Mouse (Mus musculus) left cerebral cortex, postnatal 14 days (tissue): ENCODE data around the gene Smim1. TPM values are rescaled to one million over a fixed set of nuclear protein-coding genes. Genes with fewer than 3 reads are reported as not detected.

Experiments used
- DNase-seq, 2 experiments: peaks; one replicate each; pipeline ENCODE4 v3.0.0; 2021 to 2022; ENCODE audit warnings: low spot score in 2 of 2, mixed read lengths in 1 of 2
- intact Hi-C: fragments of 180-260 bp; cut with DNase I; formaldehyde crosslinking; loops from one replicate; pipeline ENCODE4 v1.15.1; 2025
- long read RNA-seq, 2 experiments: library from polyadenylated mRNA; stranded (forward); transcript quantifications; one replicate each; pipeline ENCODE4 v2.0.0; 2021
- total RNA-seq, 2 experiments: library from RNA; stranded (reverse); gene quantifications; 2 replicates each; pipeline ENCODE4 v1.2.3; 2021

The Smim1 gene
- total RNA-seq: 1 to 10 TPM; 4.5 to 4.9 TPM
- long read RNA-seq, experiment 1, partial matches to known transcripts: 2 of 3 reads
- long read RNA-seq, experiment 1, other reads (novel, unspliced or antisense): 0 of 3 reads
- long read RNA-seq, experiment 2, partial matches to known transcripts: 3 of 3 reads
- long read RNA-seq, experiment 2, other reads (novel, unspliced or antisense): 0 of 3 reads

DNA sequence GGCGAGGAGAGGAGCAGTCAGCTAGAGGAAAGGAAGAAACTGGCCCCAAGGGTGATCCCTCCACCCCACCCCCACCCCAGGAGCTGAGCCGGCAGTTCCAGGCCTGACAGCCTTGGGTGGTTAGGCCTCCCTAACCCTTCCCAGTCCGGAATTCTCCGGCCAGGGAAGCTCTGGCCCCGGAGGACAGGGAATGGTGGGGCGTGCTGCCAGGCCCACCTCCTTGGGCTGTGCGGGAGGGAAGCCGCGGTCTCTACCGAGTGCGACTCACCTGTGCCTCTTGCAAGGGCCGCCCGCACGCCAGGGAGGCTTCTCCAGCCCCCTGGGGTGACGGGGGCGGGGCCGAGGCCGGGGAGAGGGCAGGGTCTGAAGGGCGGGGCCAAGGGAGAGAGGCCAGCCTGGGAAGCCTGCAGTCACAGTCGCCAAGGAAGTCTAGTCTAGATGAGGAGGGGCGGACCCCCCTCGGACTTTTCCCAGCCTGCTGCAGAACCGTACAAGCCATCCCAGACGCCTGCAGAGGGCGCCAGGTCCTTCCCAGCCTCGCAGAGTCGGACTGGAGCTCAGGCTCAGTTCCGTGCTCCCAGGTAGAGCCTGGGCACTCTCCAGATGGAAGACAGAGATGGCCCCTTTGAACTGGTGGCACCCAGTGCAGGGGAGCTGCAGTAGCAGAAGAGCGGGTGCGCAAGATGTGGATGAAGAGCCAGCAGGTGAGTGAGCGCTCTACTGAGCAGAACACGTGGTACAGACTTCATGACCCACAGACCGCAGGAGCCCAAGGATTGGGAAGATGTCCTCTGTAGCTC lies at the start of gene Smim1:
TSS of gene Smim1 (minus strand) at position 590 of the 800 bp plus-strand sequence.
- intact Hi-C loops: no loop called here
- DNase-seq: peak; percentile 73 to 74

DNA sequence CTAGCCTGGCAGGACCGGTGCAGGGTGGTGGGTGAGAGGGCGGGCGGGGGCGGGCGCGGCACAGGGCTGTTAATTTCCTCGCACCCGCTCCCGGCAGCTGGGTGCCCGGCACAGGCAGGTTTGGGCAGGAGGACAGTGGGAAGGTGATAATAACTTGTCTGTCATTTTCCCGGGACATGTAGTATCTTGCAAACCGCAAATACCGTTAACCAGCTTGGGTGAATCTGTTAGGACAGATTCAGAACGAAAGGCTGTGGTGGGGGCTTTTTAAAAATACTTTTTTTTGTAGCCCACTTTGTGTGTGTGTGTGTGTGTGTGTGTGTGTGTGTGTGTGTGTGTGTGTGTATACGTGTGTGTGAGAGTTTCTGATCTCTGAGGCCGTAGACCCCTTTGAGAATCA lies 45.9 kb upstream of the Smim1 start:
- intact Hi-C loops: no loop called here
- DNase-seq: peak in 1 of 2 experiments; percentile 58

DNA sequence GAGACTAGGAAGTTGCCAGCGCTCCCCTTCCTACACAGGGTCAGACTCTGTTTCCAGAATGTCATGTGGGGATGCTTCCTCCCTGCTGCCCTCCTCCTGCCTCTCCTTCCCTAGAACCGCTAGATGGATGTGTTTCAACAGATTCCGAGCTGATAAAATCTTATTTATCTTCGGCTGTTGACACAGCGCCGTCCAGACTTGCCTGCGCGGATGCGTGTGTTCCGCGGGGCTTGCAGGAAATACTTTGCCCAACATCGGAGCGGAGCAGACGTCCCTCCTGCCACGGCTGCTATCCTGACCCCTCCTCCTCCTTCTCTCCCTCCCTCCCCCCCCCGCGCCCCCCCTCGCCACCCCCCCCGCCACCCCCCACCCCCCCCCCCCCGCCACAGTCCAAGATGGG lies 45.5 kb upstream of the Smim1 start:
- no peak for DNase-seq
- intact Hi-C loops: no loop called here

DNA sequence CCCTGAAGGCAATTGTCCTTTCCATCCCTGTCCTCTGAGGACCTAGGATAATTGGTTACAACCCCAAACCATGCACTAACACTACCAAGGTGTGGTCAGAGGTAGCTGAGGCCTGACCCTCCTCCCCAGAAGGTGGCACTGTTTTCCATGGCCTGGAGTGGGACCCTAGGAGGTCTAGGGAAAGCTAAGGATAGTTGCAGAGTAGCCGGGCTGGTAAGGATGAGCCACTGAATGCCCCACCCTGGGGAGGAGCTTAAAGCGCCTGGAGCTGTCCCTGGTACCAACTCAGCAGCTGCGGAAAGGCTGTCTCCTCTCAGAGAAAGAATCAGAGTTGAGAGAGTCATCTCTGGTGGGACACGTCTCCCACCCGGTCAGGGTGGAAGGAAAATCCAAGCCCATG lies 44.9 kb upstream of the Smim1 start:
- DNase-seq: no peak
- intact Hi-C loops: no loop called here

DNA sequence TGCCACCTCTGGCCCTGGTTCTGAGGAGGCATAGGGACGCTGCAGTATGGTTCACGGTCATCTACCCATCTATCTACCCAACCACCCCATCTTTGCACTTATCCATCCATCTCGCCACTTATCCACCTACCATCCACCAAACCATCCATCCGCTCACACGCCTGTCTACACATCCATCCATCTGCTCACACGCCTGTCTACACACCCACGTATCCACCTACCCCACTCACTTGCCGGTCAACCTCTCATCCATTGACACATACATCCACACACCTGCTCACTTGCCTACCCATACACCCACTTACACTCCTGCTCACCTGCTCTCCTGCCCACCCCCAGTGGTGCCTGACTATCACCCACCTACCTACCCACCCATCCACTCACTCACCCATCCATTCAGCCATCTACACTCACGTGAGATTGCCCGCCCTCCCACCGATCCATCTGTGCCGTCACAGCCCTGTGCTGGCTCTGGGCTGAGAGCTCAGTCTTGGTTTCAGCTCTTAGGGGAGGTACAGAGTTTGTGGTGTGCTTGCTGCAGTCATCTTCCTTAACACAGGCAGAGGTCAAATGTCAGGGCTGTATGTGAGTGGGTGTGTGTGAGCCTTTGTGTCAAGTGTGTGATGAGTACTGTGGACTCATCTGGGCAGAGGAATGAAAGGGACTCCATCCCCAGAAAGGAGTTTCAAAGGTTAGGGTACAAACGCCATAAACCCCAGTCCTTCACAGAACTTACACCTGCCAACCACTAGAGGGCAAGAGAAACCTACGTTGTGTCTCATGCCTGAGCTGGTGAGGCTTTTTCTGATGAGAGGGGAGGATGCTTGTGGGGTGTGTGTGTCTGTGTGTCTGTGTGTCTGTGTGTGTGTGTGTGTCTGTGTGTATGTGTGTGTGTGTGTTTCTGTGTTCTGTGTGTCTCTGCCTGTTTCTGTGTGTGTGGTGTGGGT lies 39.1 kb upstream of the Smim1 start:
- DNase-seq: peak; percentile 41 to 63
- intact Hi-C loops: loop anchor here (5.0 to 10.0 kb wide), 4 partner anchors 42 to 230 kb away; no protein-coding TSS in a partner anchor

DNA sequence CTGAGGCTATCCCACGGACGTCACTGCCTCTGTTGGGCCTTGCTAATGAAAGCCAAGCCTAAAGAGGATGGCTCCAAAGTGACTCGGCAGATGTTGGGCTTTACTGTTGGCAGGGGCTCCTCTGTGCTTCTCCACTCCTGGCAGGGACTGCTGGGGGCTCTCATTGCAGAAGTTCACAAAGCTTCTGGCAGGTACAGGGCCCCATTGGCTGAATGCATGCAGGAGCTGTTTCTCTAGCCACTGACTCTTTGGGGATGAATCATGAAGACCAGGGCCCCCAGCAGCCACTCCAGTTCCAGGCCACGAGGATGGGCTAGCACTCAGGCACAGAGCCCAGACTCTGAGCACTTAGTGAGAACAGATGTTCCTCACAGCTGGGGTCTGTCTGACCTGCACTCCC lies 31.7 kb upstream of the Smim1 start:
- intact Hi-C loops: no loop called here
- DNase-seq: no peak

DNA sequence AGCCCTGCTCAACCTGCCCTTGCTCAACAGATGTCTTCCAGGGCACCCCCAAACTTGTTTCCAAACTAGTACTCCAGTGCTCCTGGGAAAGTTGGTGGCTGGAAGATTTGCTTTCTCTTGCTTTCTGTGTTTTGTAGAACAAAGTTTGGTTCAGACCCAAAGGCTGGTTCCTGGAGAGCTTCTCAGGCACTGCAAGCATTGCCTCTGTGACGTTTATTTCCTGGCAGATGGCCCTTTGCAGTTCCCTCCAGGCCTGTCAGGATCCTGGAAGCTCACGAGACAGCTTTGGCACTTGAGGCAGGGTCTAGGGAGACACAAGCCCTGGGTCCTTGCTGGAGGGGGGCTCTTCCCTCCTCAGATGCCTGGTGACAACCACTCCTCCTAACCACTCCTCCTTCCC lies 30.6 kb upstream of the Smim1 start:
- intact Hi-C loops: no loop called here
- DNase-seq: no peak

DNA sequence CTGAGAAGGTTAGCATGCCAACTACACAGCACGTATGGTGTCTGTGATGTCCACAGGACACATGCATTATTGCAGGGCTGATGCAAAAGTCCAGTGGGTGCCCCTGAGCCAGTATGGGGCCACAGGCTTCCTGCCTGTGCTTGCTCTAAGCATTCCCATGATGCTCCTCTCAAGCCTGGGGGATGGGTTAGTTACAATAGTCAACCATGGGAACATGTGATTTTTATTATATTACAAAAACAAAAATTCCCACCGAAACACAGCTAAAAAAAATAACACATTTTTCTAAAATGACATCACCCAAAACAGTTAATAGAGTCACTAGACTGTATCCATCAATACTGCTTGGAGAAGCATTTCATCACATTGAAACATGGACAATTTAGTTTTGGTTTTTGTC lies 30.0 kb upstream of the Smim1 start:
- intact Hi-C loops: no loop called here
- no peak for DNase-seq

DNA sequence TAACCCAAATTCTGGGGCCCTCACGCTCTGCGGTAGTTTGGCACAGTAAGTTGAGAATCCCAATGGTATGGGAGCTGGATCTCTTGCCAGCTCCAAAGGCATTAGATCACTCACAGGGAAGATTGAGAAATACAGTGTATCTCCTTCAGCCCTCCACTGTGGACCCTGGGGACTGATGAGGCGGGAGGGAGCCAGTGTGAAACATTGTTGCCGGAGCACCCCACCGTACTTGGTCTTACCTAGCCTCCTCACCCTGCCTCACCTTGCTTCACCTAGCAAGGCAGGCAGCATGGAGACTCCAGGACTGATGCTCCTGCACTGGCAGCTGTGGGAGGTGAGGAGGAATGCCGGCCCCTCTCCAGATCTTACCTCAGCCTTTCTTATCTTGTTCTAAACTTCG lies 29.5 kb upstream of the Smim1 start:
- intact Hi-C loops: no loop called here

DNA sequence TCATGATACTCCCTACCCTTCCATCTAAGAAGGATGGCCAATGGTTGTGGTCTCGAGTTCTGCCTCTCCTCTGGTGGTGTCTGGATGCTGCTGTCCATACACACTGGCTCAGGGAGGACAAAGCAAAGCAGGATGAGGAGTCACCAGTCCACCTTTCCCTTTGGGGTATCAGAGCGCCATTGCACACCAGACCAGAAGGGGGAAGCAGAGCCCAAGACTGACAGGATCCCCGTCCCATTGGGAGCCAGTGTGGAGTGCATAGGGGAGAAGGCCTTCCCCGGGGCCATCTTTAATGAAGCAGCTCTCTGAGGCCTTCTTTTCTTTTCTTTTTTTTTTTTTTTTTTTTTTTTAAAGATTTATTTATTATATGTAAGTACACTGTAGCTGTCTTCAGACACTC lies 27.0 kb upstream of the Smim1 start:
- no peak for DNase-seq
- intact Hi-C loops: no loop called here

More for the DNA sequence above, 29.5 kb upstream of the Smim1 start:
- no peak for DNase-seq

DNA sequence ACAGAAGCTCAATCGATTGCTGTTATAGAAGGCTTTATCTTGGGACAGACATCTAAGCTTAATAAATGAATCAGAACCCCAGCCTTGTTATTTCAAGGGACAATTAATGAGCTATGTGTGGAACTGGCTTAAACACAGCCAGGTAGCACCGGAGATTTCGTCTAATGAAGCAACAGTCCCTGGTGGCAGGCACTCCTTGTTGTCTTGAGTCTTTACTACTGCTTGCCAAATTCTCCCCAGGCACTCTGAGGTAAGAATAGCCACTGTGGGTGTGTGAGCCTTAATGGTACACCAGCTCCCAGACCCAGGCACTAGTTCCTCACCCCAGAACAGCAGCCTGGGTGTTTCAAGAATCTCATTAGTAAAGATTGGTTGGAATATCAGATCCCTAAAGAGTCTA lies 25.4 kb upstream of the Smim1 start:
- peak in 1 of 2 experiments; percentile 44 for DNase-seq
- intact Hi-C loops: no loop called here

DNA sequence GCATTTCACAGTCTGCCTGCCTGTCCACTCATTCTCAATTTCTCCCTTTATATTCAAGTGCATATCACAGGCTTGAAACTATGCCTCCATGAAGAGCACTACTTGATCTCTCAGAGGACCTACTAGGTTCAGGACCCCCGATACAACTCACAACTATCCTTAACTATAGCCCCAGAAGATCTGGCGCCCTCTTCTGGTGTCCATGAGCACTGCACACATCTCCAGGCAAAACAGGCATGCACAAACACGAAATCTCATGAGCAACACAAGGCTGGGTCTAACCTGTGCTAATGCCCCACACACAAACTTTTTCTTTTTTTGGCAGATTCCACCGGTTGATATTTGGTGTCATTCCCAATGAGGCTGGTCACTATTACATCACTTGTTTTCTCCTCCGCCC lies 19.8 kb upstream of the Smim1 start:
- no peak for DNase-seq
- intact Hi-C loops: no loop called here

DNA sequence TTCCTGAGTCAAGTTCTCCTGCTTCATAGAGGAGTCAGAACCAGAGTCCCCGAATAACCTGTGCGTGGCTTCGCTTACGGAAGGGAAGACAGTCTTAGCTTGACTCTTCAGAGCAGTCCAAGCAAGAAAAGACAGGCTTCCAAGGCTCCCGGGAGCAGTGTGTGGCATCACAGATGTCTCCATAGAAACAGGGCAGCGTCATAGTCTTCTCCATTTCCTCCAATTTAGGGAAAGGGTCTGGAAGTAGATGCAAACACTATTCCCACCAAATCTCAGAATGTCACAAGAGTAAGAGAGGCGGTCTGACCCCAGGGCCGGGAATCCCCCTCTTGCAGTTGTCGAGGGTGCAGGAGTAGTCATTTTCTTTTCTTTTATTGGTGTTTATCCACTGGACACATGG lies 16.5 kb upstream of the Smim1 start, which contains the start of gene Ccdc27:
TSS of gene Ccdc27 (minus strand) at position 101 of the 400 bp plus-strand sequence.
- intact Hi-C loops: no loop called here
- DNase-seq: no peak

DNA sequence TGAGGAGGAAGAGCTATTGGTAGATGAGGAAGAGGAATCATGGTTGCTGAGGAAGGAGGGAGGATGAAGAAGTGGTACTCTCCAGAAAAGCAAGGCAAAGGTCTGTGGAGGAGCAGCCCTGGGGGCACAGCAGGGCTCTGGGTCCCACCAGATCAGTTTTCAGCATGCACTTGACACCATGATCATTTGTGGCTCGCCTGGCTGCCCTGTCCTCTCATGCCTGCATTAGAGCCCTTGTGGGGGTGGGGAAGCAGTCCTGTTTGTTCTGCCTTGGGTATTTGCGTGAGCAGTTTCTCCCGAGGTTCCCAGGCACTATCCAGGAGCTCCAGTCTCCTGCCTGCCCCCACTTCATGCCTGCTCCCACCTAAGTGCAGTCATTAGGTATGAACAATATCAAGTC lies 11.1 kb upstream of the Smim1 start:
- intact Hi-C loops: no loop called here
- DNase-seq: no peak

DNA sequence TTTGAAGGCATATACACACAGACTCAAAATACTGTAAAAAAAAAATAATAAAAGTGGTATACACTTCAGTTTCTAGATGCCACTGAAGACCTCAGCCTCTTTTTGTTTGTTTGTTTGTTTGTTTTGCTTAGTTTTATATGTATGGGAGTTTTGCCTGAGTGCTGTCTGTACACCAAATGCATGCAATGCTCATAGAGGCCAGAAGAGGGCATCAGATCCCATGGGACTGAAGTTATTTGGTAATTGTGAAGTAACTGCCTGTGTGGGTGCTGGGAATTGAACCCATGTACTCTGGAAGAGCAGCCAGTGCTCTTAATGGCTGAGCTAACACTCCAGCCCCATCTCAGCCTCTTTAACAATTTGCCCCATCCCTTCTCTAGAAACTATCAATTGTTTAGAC lies 2.6 kb upstream of the Smim1 start:
- intact Hi-C loops: no loop called here
- no peak for DNase-seq

DNA sequence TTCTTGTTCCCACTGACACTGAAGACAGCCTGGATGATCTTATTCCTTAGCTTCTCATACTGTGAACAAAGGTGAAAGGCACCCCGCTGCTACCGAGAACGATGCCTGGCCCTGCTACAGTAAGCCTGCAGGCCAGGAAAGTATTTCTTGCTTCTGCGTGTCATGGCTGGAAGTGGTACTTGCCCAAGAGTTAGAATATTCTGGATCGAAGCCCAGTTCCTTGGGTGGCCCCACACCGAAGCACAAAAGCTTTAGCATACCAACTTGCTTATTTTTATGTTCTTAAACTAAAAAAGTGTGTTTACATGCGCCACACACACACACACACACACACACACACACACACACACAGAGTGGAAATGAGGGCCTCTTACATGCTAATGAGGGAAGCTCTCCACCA lies 2.0 kb upstream of the Smim1 start:
- intact Hi-C loops: no loop called here
- DNase-seq: no peak

DNA sequence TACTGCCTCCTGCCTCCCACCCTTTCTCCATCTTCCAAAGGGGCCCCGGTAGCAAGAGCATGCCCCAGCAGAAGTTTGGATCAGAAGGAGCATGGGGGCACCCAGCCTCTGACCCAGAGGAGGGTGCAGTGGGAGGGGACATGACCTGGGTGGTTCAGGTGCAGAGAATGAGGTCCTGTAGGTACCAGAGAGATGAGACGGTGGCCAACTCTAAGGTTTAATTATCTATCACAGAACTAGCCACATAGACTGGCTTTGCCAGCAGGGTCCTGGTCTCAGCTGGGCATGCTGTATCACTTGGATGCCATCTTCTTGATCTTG lies 371 bp upstream of the Smim1 start:
- intact Hi-C loops: no loop called here
- DNase-seq: no peak

DNA sequence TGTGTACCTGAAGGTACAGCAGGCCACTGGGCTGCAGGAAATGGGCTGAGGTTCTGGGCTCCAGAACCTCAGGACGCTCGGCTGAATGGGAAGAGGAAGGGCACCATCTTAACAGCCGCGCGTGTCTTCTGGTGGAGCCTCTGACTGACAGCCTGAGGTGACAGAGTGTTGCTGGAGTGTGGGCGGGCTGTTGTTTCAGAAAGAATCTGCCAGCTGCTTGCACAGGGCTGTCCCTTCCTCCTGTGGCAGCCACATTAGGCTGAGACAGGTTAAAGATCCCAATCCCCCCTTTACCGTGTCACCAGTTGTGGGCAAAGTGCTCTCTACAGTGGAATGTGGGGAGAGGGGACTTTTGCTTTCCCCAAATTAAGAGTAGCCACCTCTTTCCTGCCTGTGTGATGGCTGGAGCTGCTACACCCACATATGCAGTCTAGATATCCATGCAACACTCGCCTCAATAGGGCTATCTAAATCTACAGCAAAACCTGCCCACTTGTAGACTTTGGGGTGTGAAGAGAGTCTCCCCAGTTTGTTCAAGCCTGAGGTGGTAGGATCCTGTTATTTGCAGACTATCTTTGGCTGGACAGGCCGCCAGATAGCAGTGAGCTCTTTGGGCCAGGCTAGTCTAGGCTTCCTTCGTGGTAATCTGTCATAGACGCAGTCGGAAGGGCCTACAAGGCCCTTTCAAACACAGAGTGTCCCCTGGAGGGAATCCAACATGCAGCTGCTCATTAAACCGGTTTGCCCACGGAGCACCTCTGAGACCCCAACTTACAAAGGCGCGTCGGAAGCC lies 1.1 kb downstream of the Smim1 start:
- DNase-seq: peak in 1 of 2 experiments; percentile 55
- intact Hi-C loops: loop anchor here (5.0 kb wide), 1 partner anchor 132 kb away; no protein-coding TSS in a partner anchor
